Mouse (Mus musculus): Measurements from ENCODE around the gene Metrnl. TPM values are rescaled to one million over a fixed set of nuclear protein-coding genes. Genes with fewer than 3 reads are reported as not detected.

The Metrnl gene
- 10 to 100 TPM; 18.0 to 21.2 TPM for total RNA-seq (2021)
- polyA plus RNA-seq (2012; rRNA removed): 20.4 and 27.1 TPM in 2 replicates
- long read RNA-seq, transcript Metrnl-201 (4 exons, 1,401 nt): major isoform, 20 of 24 reads
- long read RNA-seq, partial matches to known transcripts: 0 of 24 reads
- long read RNA-seq, other reads (novel, unspliced or antisense): 4 of 24 reads

DNA sequence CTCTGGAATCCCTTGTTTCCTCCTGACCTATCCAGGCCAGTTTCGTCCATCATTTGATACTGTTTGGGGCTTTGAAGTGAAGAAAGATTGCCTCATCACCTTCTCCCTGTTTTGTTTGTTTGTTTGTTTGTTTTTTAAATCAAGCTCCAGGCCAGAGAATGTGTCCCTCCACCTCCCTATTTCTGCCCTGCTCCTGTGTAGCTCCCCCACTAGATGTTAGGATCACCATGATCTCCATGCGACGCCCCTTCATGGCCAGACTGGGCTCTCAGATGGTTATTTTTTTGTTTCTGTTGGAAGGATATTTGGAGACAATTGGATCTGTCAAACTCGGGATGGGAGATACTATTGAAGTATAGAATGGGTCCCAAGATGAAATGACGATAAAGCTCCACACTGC lies at the start of gene Metrnl:
Gene Metrnl, plus strand, starts transcription at position 301 of the 400 bp plus-strand sequence.
- no peaks in the 10 kb centered on the region for H3K27me3 ChIP-seq (ENCODE audit: control insufficient read depth, insufficient read depth, low read length)
- DNase-seq: no peak
- H3K27ac ChIP-seq: peak within 1 kb of the TSS; percentile 90
- TF ChIP-seq CTCF (IDR thresholded peaks at IDR 0.05) (no peak), EP300 (IDR thresholded peaks at IDR 0.05; ENCODE audit: insufficient read depth, low read depth, low read length) (no peak), POLR2A (IDR thresholded peaks at IDR 0.05; ENCODE audit: insufficient read depth, low read depth, low read length) (no peak)
- no peaks in the 10 kb centered on the region for H3K36me3 ChIP-seq (ENCODE audit: control insufficient read depth, insufficient read depth, low read length)
- H3K9ac ChIP-seq (ENCODE audit: low read depth, low read length): peak within 1 kb of the TSS; percentile 90
- H3K79me2 ChIP-seq (replicated peaks; ENCODE audit: control insufficient read depth, insufficient read depth, low read length): peaks cover 2% of the 10 kb centered on the region
- 93% methylated on average over 5 of the region's 5 CpGs for WGBS
- H3K4me1 ChIP-seq (ENCODE audit: control insufficient read depth, insufficient read depth, low read length): peaks cover 6% of the 10 kb centered on the region
- peak within 1 kb of the TSS; percentile 74 for H3K4me3 ChIP-seq
- intact Hi-C loops (cut with DNase I): loop anchor here (2.0 to 5.0 kb wide), 2 partner anchors 14 to 49 kb away; no protein-coding TSS in a partner anchor

DNA sequence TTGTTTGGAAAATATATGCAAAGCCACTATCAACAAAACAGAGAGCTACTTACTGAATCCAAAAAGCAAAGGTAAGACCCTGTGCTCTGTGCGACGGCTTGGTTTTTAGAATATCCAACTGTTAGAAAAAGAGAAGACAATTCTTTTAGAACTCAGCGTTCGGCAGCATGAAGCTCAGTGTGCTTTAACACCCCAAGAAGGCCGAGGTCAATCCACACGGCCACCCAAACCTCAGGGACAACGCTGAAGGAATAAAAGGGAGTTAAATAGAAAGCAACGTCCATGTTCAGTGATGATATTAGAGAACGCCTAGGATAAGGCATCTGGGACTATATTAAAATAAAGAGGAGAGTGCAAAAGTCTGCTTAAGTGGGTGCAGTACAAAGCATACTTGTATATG lies 49.8 kb upstream of the Metrnl start:
- no peaks in the 10 kb centered on the region for H3K27me3 ChIP-seq (ENCODE audit: control insufficient read depth, insufficient read depth, low read length)
- intact Hi-C loops (cut with DNase I): loop anchor here (5.0 kb wide), 1 partner anchor 51 kb away; the partner anchor contains the start of gene Metrnl
- H3K79me2 ChIP-seq (replicated peaks; ENCODE audit: control insufficient read depth, insufficient read depth, low read length): no peaks in the 10 kb centered on the region
- no peak overlapping the region for H3K27ac ChIP-seq
- no peak for TF ChIP-seq CTCF (IDR thresholded peaks at IDR 0.05)
- no peak for TF ChIP-seq POLR2A (IDR thresholded peaks at IDR 0.05; ENCODE audit: insufficient read depth, low read depth, low read length)
- WGBS: 92% methylated on average over 9 of the region's 9 CpGs
- DNase-seq: no peak
- H3K36me3 ChIP-seq (ENCODE audit: control insufficient read depth, insufficient read depth, low read length): no peaks in the 10 kb centered on the region
- peaks cover 8% of the 10 kb centered on the region for H3K4me1 ChIP-seq (ENCODE audit: control insufficient read depth, insufficient read depth, low read length)
- no peak overlapping the region for H3K9ac ChIP-seq (ENCODE audit: low read depth, low read length)
- no peak overlapping the region for H3K4me3 ChIP-seq

DNA sequence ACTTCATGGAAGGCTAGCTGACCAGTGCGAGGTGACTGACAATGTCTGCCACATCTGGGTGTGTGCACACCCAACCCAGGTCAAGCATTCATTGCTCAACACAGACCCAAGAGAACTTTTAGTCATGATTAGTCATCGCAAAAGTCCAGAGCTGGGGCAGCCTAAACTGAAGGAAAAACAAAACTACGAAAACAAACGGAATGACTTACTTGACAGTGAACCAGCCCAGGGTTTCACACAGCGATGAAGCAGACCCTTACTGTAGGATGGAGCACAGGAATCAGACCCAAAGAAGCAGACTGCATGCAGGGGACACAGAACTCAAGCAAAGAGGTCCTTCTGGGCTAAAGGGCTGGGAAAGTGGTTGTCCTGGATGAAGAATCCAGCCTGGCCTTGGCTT lies 49.4 kb upstream of the Metrnl start:
- peak; percentile 54 for DNase-seq
- H3K4me3 ChIP-seq: no peak overlapping the region
- peak overlapping the region; percentile 70 for H3K27ac ChIP-seq
- H3K9ac ChIP-seq (ENCODE audit: low read depth, low read length): no peak overlapping the region
- peaks cover 8% of the 10 kb centered on the region for H3K4me1 ChIP-seq (ENCODE audit: control insufficient read depth, insufficient read depth, low read length)
- H3K79me2 ChIP-seq (replicated peaks; ENCODE audit: control insufficient read depth, insufficient read depth, low read length): no peaks in the 10 kb centered on the region
- TF ChIP-seq CTCF (IDR thresholded peaks at IDR 0.05) (no peak), EP300 (IDR thresholded peaks at IDR 0.05; ENCODE audit: insufficient read depth, low read depth, low read length) (no peak), POLR2A (IDR thresholded peaks at IDR 0.05; ENCODE audit: insufficient read depth, low read depth, low read length) (no peak)
- intact Hi-C loops (cut with DNase I): loop anchor here (1.0 to 5.0 kb wide), 2 partner anchors 50 to 156 kb away; partner anchors contain the start of gene Metrnl
- WGBS: 80% methylated on average over 5 of the region's 5 CpGs
- no peaks in the 10 kb centered on the region for H3K36me3 ChIP-seq (ENCODE audit: control insufficient read depth, insufficient read depth, low read length)
- H3K27me3 ChIP-seq (ENCODE audit: control insufficient read depth, insufficient read depth, low read length): no peaks in the 10 kb centered on the region

DNA sequence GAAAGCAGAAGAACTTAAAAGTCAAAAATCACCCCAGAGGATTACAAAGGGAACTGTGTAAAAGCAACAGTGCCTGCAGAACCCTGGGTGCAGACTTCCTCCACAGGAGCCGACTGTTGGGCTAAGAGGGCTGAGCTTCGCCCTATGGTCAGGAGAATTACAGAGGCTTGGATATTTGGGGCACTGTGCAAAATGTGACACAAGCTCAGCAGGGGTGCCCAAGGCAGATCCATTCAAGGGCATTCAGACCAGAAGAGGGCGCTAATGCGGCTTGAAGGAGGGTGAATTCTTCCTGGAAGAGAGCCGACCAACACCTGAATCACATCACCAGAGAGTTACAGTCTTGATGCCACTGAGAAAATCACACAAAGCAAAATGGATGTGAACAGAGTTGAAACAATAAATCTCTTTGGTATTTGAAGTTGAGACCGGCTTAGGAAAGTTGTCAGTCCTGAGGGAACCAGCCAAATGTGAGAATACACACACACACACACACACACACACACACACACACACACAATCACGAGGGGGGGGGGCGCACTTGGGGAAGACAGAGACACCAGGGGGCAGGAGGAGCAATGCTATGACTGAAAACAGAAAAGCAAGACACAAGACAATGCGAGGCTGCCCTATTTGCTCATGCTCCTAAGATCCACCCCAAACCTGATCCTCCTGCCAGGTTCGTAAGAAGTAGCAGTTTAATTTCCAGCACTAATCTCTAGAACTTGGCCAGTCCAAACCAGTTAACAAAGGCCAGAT lies 48.6 kb upstream of the Metrnl start:
- TF ChIP-seq POLR2A (IDR thresholded peaks at IDR 0.05; ENCODE audit: insufficient read depth, low read depth, low read length) (no peak), CTCF (IDR thresholded peaks at IDR 0.05) (peak; percentile 74), EP300 (IDR thresholded peaks at IDR 0.05; ENCODE audit: insufficient read depth, low read depth, low read length) (peak; percentile 53; the same call in 1 of the 2 replicates)
- intact Hi-C loops (cut with DNase I): loop anchor here (1.0 to 5.0 kb wide), 2 partner anchors 50 to 156 kb away; partner anchors contain the start of gene Metrnl
- Histone ChIP-seq H3K36me3 (ENCODE audit: control insufficient read depth, insufficient read depth, low read length) (no peaks in the 10 kb centered on the region), H3K9ac (ENCODE audit: low read depth, low read length) (no peak overlapping the region), H3K4me3 (no peak overlapping the region), H3K79me2 (replicated peaks; ENCODE audit: control insufficient read depth, insufficient read depth, low read length) (no peaks in the 10 kb centered on the region), H3K4me1 (ENCODE audit: control insufficient read depth, insufficient read depth, low read length) (peaks cover 8% of the 10 kb centered on the region), H3K27ac (peak overlapping the region; percentile 70), H3K27me3 (ENCODE audit: control insufficient read depth, insufficient read depth, low read length) (no peaks in the 10 kb centered on the region)
- 50% methylated on average over 10 of the region's 10 CpGs for WGBS
- DNase-seq: peak; percentile 60 to 69

DNA sequence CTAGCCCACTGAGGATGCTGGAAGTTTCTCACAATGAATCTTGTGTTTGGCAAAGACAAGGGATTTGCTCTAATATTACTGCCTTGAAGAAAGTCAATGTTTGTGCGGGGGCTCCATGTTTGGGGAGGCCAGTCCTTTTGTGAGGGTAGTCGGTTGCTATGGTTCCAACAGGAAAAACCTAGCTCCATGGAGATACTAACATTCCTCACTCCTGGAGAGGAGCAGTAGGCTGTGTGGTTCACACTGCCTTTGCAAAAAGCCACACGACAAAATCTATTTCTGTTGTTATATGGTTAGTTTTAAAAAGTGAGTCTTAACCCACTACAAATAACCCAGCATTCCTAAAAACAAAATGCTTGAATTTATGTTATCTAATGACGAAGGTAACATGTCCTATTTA lies 47.7 kb upstream of the Metrnl start:
- H3K27ac ChIP-seq: no peak overlapping the region
- 92% methylated on average over 4 of the region's 4 CpGs for WGBS
- DNase-seq: no peak
- TF ChIP-seq CTCF (IDR thresholded peaks at IDR 0.05) (no peak), POLR2A (IDR thresholded peaks at IDR 0.05; ENCODE audit: insufficient read depth, low read depth, low read length) (no peak), EP300 (IDR thresholded peaks at IDR 0.05; ENCODE audit: insufficient read depth, low read depth, low read length) (no peak)
- H3K4me3 ChIP-seq: no peak overlapping the region
- peaks cover 2% of the 10 kb centered on the region; the same call in 1 of the 2 replicates for H3K36me3 ChIP-seq (ENCODE audit: control insufficient read depth, insufficient read depth, low read length)
- no peaks in the 10 kb centered on the region for H3K27me3 ChIP-seq (ENCODE audit: control insufficient read depth, insufficient read depth, low read length)
- peaks cover 9% of the 10 kb centered on the region for H3K4me1 ChIP-seq (ENCODE audit: control insufficient read depth, insufficient read depth, low read length)
- no peak overlapping the region for H3K9ac ChIP-seq (ENCODE audit: low read depth, low read length)
- H3K79me2 ChIP-seq (replicated peaks; ENCODE audit: control insufficient read depth, insufficient read depth, low read length): no peaks in the 10 kb centered on the region
- intact Hi-C loops (cut with DNase I): loop anchor here (5.0 kb wide), 1 partner anchor 49 kb away; the partner anchor contains the start of gene Metrnl
